Comparison of ENCODE assay signal across 8 mouse cellular contexts in the genomic region with DNA sequence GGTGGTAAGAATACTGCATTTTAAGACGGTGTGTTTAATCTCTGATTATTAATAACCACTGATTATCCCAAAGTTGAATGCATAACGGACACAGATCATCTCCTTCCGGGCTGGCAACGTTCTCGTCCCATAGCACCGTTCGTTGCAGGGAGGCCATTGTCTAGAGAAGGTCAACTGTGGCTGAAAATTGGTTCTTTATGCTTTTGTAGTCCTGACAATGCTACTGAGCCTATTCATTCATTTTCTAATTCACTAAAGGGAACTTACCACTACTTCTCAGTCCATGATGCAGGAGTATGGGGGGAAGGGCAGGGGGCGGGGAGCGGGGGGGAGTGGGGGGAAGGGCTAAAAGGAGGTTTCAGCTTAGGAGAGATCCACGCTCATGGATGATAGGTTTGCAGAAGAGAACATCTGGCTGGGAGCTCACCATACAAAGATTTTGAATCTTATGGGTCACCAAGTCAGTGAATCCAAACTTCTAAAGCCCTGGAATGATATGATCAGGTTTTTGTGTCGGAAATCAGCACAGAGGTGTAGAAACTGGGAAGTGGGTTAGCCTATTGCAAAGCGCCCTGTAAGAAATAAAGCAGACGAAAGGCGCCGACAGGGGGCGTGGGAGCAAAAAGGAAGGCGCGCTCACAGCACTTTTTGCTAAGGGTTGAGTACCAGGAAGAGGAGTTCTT. TPM values are rescaled to one million over a fixed set of nuclear protein-coding genes. Genes with fewer than 3 reads are reported as not detected.
DNase-seq lines count a peak whose midpoint lies in the region; ATAC-seq lines count a peak whose summit lies in the region.

No protein-coding gene starts in this region.

- under 1% methylated on average over 18 of the region's 18 CpGs for WGBS in hindbrain, embryonic 11.5 days

- no peaks in the 10 kb centered on the region for H3K36me3 ChIP-seq in hindbrain, embryonic 11.5 days (ENCODE audit: control insufficient read depth, insufficient read depth, low read length)

- peak overlapping the region; percentile 50; the same call in 1 of the 2 replicates for H3K9ac ChIP-seq in hindbrain, embryonic 11.5 days (ENCODE audit: low read depth, low read length)

- H3K9me3 ChIP-seq in hindbrain, embryonic 11.5 days (ENCODE audit: control insufficient read depth, low read length), result no peaks in the 10 kb centered on the region

- H3K4me1 ChIP-seq in hindbrain, embryonic 11.5 days (replicated peaks; ENCODE audit: control insufficient read depth, insufficient read depth, low read length), result 0 out of 2 replicates have a peak, but pooled peaks cover 4% of the 10 kb centered on the region

- H3K27ac ChIP-seq in hindbrain, embryonic 11.5 days (ENCODE audit: low read depth, low read length), result peak overlapping the region; percentile 51

- ATAC-seq in frontal cortex, adult (ENCODE audit: low TSS enrichment), result peak; percentile 71
- peak; percentile 74 for ATAC-seq in hindbrain, embryonic 11.5 days (ENCODE audit: low FRiP score)

- H3K27me3 ChIP-seq in hindbrain, embryonic 11.5 days (ENCODE audit: control insufficient read depth, insufficient read depth, low read length), result no peaks in the 10 kb centered on the region

- H3K4me2 ChIP-seq in hindbrain, embryonic 11.5 days (replicated peaks; ENCODE audit: low read depth, low read length), result peak overlapping the region; percentile 83

- H3K4me3 ChIP-seq in hindbrain, embryonic 11.5 days (ENCODE audit: low read depth, low read length), result peak overlapping the region; percentile 86

- DNase-seq in MN1 (ENCODE audit: low spot score), result peak; percentile 90
- peak; percentile 85 for DNase-seq in cerebellum, adult 9-10 months
- DNase-seq in hindbrain, embryonic 11.5 days (ENCODE audit: low spot score), result peak; percentile 97
- DNase-seq in layer of hippocampus, postnatal 10 days (ENCODE audit: low spot score in 2 of 2), result peak; percentile 89 to 91
- peak; percentile 95 for DNase-seq in lung, postnatal 10 days
- peak; percentile 88 for DNase-seq in ovary, postnatal 36 days (ENCODE audit: low spot score)
- peak; percentile 96 for DNase-seq in thymus, postnatal 25 days

RNA-seq across cellular contexts. Expression of a gene that starts 0.7 kb away (rescaled TPM):
- polyA plus RNA-seq in hindbrain, embryonic 11.5 days (2014; fragmentation: Nextera tagmentation; extraction: Ambion mirVana), result 62.7 and 70.1 TPM in 2 replicates
- 10 to 100 TPM; 25.8 to 27.9 TPM for total RNA-seq in layer of hippocampus, postnatal 10 days (2021)

RNA-seq across cellular contexts. Expression of a gene that starts 23.0 kb away (rescaled TPM):
- 12.0 and 13.2 TPM in 2 replicates for polyA plus RNA-seq in hindbrain, embryonic 11.5 days (2014; fragmentation: Nextera tagmentation; extraction: Ambion mirVana)
- total RNA-seq in layer of hippocampus, postnatal 10 days (2021), result 10 to 100 TPM; 21.7 to 23.9 TPM

RNA-seq across cellular contexts. Expression of a gene that starts 23.2 kb away (rescaled TPM):
- polyA plus RNA-seq in hindbrain, embryonic 11.5 days (2014; fragmentation: Nextera tagmentation; extraction: Ambion mirVana), result 8.5 and 9.4 TPM in 2 replicates
- total RNA-seq in layer of hippocampus, postnatal 10 days (2021), result 10 to 100 TPM; 17.1 to 17.8 TPM

Comparison
In these comparisons a context has a peak if more than half of its experiments do, and no peak if none do; other contexts are left out.
1. Peak in every context shown above with its lines: DNase-seq, ATAC-seq, H3K4me3 ChIP-seq and H3K27ac ChIP-seq.